Mouse (Mus musculus) hindbrain, postnatal 0 days (tissue): ENCODE data around the gene Pltp. TPM values are rescaled to one million over a fixed set of nuclear protein-coding genes. Genes with fewer than 3 reads are reported as not detected.
A peak's percentile ranks its signal among the peaks of the same experiment; 100 is the strongest.

Experiments used
- ATAC-seq: fragments of 200-750 bp; cut with Nextera tagmentation; 2 replicates; pipeline ENCODE4 v1.8.0; 2017; ENCODE audit warnings: mild to moderate bottlenecking, moderate TSS enrichment, moderate library complexity
- DNase-seq: peaks from one replicate; pipeline ENCODE4 v3.0.0-alpha.2; 2015; ENCODE audit warnings: low spot score
- H3K27ac ChIP-seq: fragments of 300-500 bp; sonication (generic); 2 replicates; pipeline ENCODE4 v1.5.1; 2014; ENCODE audit warnings: mild to moderate bottlenecking
- H3K27me3 ChIP-seq: fragments of 300-500 bp; sonication (generic); 2 replicates; pipeline ENCODE4 v1.6.1; 2014; ENCODE audit warnings: low read length, mixed read lengths; ENCODE audit not compliant: insufficient read depth
- H3K36me3 ChIP-seq: fragments of 300-500 bp; sonication (generic); 2 replicates; pipeline ENCODE4 v1.6.1; 2014; ENCODE audit warnings: low read length, mixed read lengths; ENCODE audit not compliant: insufficient read depth
- H3K4me1 ChIP-seq: fragments of 300-500 bp; sonication (generic); 2 replicates; pipeline ENCODE4 v1.6.1; 2014; ENCODE audit warnings: antibody characterized with exemption, low read length, mixed read lengths; ENCODE audit not compliant: insufficient read depth
- H3K4me2 ChIP-seq: fragments of 300-500 bp; sonication (generic); 2 replicates; pipeline ENCODE4 v1.6.1; 2014; ENCODE audit warnings: low read depth, mild to moderate bottlenecking, low read length, moderate library complexity, mixed read lengths
- H3K4me3 ChIP-seq: fragments of 300-500 bp; sonication (generic); 2 replicates; pipeline ENCODE4 v1.5.1; 2014; ENCODE audit warnings: low read length
- H3K9ac ChIP-seq: fragments of 300-500 bp; sonication (generic); replicated peaks from 2 replicates; pipeline ENCODE4 v1.6.1; 2014; ENCODE audit warnings: mild to moderate bottlenecking, low read length, moderate library complexity, mixed read lengths
- H3K9me3 ChIP-seq: fragments of 300-500 bp; sonication (generic); 2 replicates; pipeline ENCODE4 v1.6.1; 2016; ENCODE audit warnings: low read length, mixed read lengths
- CTCF ChIP-seq: IDR thresholded peaks from 2 replicates; pipeline ENCODE4 v1.5.1; 2016; ENCODE audit warnings: antibody characterized with exemption, control low read depth, low read depth
- WGBS: fragments of 180-500 bp; shearing (Covaris S2); extraction: QIAGEN DNeasy Blood & Tissue Kit; methylation state at CpG from one replicate; pipeline ENCODE4 v1.1.7; 2014; 5-methylcytosine and 5-hydroxymethylcytosine counted together
- polyA plus RNA-seq: library from polyadenylated mRNA; unstranded; fragments of >200 nt; fragmentation: Nextera tagmentation; extraction: Ambion mirVana; gene quantifications from 2 replicates; pipeline ENCODE4 v1.2.1, GENCODE M21; 2015
- total RNA-seq: library from RNA; depleted of rRNA; stranded (reverse); fragments of >200 nt; gene quantifications from 2 replicates; pipeline ENCODE4 v1.2.3, GENCODE M21; 2014; rRNA removed

Gene Pltp
- total RNA-seq (76.2 and 88.7 TPM in 2 replicates), polyA plus RNA-seq (99.6 and 117 TPM in 2 replicates)

DNA sequence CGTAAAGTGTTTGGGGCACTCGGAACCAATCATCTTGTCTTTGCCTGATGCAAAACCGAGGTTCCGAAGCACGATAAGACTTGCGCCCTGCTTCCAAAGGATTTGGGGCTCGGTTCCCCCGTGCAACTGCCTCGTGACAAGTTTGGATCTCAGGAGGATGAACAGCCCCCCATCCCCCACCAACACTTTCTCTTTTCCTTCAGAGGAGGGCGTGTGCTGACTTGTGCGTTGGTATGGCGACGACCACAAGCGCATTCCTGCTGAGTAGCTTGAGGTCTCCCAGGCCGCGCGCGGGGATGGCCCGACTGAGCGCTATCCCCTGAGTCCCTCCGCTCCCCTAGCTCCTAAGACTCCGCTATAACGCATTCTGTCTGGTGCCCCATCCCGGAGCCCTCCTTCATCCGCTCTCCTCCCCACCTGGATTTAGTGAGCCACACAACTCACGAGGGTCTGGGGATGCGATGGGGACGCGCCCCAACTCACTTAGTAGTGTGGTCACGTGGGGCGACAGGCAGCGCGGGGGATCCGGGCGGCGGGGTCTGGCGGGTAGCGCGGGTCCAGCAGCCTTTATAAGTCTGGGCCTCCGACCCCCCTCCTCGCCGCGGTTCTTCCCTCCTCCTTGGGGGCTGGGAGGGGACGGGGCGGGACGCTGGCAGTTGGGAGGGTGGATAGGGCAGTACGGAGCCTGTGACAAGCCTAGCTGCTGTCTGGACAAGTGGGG is at the start of gene Pltp:
Gene Pltp (minus strand): TSS at position 611 of the 721 bp plus-strand sequence.
- Histone ChIP-seq H3K36me3 (no peaks in the 10 kb centered on the region), H3K9me3 (no peaks in the 10 kb centered on the region), H3K4me1 (peaks cover 22% of the 10 kb centered on the region; the same call in 1 of the 2 replicates), H3K4me3 (peak within 1 kb of the TSS; percentile 50), H3K4me2 (peak within 1 kb of the TSS; percentile 97), H3K27ac (peak within 1 kb of the TSS; percentile 58; the same call in 1 of the 2 replicates), H3K9ac (peak within 1 kb of the TSS; percentile 53), H3K27me3 (0 out of 2 replicates have a peak, but pooled peaks cover 13% of the 10 kb centered on the region)
- ATAC-seq (peak; percentile 86), DNase-seq (peak; percentile 64)
- WGBS = under 1% methylated on average over 47 of the region's 47 CpGs
- TF ChIP-seq CTCF = peak; percentile 10; the same call in 1 of the 2 replicates

DNA sequence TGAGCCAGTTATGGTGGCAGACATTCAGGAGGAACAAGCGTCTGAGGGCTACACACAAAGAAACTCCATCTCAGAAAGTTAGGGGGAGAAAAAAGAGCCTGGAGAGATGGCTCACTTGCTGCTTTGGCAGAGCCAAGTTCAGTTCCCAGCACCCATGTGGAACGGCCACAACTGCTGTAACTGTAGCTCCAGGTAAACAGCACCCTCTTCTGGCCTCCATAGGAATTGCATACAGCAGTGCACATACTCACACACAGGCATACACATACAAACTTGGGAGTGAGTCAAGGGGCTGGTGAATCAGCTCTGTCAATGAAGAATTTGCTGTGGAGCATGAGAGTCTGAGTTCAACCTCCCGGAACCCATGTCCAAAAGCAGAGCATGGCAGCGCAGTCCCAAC is 48.6 kb upstream of the Pltp start:
- DNase-seq = no peak
- H3K4me2 ChIP-seq = no peak overlapping the region
- no peak overlapping the region for H3K27ac ChIP-seq
- peak; percentile 59 for TF ChIP-seq CTCF
- H3K4me3 ChIP-seq = no peak overlapping the region
- no peak for ATAC-seq
- WGBS = 98% methylated on average over 4 of the region's 4 CpGs
- H3K9me3 ChIP-seq = no peaks in the 10 kb centered on the region
- no peaks in the 10 kb centered on the region for H3K27me3 ChIP-seq
- no peak overlapping the region for H3K9ac ChIP-seq
- 0 out of 2 replicates have a peak, but pooled peaks cover 10% of the 10 kb centered on the region for H3K4me1 ChIP-seq
- H3K36me3 ChIP-seq = peaks cover 62% of the 10 kb centered on the region

DNA sequence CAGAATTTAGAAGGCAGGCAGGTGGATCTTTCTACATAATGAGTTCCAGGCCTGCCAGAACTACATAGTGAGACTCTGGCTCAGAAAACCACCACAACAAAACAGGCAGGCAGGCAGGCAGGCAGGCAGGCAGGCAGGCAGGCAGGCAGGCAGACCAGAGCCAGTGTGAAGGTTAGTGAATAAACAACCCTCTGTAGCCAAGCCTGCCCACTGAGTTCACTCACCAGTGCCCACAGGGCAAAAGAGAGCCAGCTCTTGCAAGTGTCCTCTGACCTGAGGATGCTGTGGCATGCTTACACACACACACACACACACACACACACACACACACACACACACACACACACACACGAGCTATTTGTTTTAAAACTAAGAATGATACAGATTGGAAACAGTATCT is 46.0 kb upstream of the Pltp start:
- Histone ChIP-seq H3K4me2 (no peak overlapping the region), H3K4me3 (no peak overlapping the region), H3K27me3 (no peaks in the 10 kb centered on the region), H3K36me3 (peaks cover 80% of the 10 kb centered on the region), H3K9ac (no peak overlapping the region), H3K9me3 (no peaks in the 10 kb centered on the region), H3K27ac (no peak overlapping the region), H3K4me1 (no peaks in the 10 kb centered on the region)
- DNase-seq (no peak), ATAC-seq (no peak)
- no peak for TF ChIP-seq CTCF
- WGBS = 90% methylated on average over 1 of the region's 1 CpGs

DNA sequence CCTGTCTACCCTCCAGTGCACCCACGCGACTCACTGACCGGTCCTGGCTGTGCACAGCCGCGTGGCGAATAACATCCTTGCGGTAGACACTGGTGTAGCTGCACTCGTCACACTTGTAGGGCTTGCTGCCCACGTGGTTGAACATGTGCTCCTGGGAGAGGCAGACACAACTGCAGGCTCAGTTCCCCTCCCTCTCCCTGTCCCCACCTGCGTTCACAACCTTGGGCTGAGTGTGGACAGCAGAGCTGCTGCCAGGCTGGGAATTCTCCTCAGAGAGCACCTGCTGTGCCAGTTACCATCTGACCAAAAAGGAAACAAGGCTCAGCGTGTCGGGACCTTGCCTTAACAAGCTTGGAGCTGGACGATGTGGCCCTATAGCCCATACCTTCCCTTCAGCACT is 43.9 kb upstream of the Pltp start:
- no peak for ATAC-seq
- H3K4me2 ChIP-seq = no peak overlapping the region
- 86% methylated on average over 13 of the region's 13 CpGs for WGBS

DNA sequence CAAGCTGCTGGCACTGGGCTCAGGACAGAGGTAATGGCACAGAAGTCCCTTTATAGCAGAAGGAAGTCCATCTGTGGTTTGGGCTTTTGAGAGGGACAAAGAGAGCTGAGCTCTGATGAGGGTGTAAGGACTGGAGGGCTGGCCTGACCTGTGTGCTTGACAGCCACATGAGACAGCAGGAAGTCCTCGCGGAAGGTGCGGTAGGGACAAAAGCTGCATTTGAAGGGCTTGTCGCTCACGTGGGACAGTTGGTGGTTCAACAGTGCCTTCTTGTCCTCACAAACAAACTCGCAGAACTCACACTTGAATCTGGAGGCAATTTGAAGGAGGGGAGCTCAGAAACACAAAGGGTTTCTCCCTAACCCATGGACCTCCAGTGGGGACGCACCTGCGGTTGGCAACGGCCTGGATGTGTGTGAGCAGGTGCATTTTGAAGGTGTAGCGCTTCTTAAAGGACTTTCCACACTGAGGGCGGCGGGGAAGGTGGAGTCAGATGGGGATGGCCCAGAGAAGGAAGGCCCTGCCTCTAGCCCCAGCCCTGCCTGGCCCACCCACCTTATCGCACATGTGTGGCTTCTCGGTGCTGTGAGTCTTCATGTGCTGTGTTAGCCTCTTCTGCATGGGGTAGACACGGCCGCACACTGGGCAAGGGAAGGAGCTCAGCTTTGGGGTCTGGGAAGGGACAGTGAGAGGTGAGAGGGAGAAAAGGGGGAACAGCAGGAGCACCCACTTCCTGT is 42.4 kb upstream of the Pltp start:
- DNase-seq = no peak
- no peaks in the 10 kb centered on the region for H3K27me3 ChIP-seq
- H3K4me3 ChIP-seq = no peak overlapping the region
- H3K9ac ChIP-seq = no peak overlapping the region
- H3K9me3 ChIP-seq = no peaks in the 10 kb centered on the region
- WGBS = 93% methylated on average over 16 of the region's 16 CpGs
- no peaks in the 10 kb centered on the region for H3K4me1 ChIP-seq
- H3K36me3 ChIP-seq = peaks cover 84% of the 10 kb centered on the region
- TF ChIP-seq CTCF = no peak
- H3K27ac ChIP-seq = no peak overlapping the region
- ATAC-seq = no peak
- H3K4me2 ChIP-seq = no peak overlapping the region

More for the DNA sequence above, 43.9 kb upstream of the Pltp start:
- Histone ChIP-seq H3K36me3 (peaks cover 85% of the 10 kb centered on the region), H3K27me3 (no peaks in the 10 kb centered on the region), H3K4me3 (no peak overlapping the region), H3K4me1 (no peaks in the 10 kb centered on the region), H3K27ac (no peak overlapping the region), H3K9me3 (no peaks in the 10 kb centered on the region), H3K9ac (no peak overlapping the region)
- no peak for TF ChIP-seq CTCF
- no peak for DNase-seq

DNA sequence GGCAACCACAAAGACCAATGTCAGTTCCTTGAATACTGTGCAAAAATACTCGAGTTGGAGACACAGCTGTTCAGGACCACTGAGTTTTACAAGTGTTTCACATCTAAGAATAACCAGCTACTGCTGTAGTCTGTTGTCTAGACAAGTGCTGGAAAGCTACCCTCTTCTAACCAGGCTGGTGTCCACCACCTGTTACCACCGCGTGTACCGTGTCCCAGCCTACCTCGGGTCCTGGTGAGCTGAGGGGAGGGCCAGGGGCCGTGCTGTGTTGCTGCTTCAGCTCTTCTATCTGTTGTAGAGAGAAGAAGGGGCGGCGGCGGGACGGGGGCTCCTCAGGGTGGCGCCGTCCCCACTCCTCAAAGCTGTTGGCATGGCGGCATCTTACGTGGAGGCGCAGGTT is 41.5 kb upstream of the Pltp start:
- no peaks in the 10 kb centered on the region for H3K4me1 ChIP-seq
- ATAC-seq = no peak
- WGBS = 94% methylated on average over 15 of the region's 15 CpGs
- H3K4me3 ChIP-seq = no peak overlapping the region
- H3K9me3 ChIP-seq = no peaks in the 10 kb centered on the region
- H3K4me2 ChIP-seq = no peak overlapping the region
- no peak for DNase-seq
- peaks cover 79% of the 10 kb centered on the region for H3K36me3 ChIP-seq
- no peak for TF ChIP-seq CTCF
- no peak overlapping the region for H3K27ac ChIP-seq
- H3K27me3 ChIP-seq = no peaks in the 10 kb centered on the region
- no peak overlapping the region for H3K9ac ChIP-seq
